Mouse (Mus musculus): ENCODE measurements at regions not wholly inside any gene's neighbourhood (a gene's known extent, or its start where the extent isn't known, plus 50 kb on each side); places are given as distances from the start of the nearest gene placed in this dataset.

DNA sequence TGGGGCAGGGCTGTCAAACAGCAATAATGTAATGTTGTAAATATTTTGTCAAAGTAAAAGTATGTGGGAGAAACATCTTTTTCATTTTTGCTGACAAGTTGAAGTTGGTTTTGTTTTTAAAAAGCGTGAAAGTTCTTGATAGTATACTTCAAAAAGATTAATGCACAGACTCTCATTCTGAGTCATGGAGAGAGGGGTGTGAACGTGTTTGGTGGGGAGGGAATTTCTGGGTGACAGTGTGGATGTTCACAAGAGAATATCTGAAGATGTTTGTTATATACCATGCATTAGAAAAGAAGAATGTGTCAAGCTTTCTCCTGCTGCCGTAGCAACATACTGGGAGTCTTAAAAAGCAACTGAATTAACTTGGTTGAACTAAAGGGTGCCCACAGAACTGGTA lies 57.0 kb downstream of the Rps29 start:
- DNase-seq (ENCODE audit: low spot score), result no peak

DNA sequence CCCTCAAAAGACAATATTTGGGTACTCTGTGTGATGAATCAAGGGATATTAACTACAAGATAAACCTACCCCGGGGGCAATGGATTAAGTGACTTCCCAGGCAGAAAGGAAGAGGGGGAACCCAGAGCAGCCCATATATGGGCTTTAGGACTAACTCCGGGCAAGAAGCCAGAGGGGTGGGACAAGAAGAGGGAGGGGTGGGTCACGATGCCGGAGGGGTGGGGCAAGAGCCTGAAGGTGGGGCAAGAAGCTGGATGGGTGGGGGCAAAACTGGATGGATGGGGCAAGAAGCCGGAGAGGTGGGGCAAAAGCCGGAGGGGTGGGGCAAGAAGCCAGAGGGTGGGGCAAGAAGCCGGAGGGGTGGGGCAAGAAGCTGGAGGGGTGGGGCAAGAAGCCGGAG lies 64.1 kb downstream of the Rps29 start:
- DNase-seq (ENCODE audit: low spot score), result no peak

DNA sequence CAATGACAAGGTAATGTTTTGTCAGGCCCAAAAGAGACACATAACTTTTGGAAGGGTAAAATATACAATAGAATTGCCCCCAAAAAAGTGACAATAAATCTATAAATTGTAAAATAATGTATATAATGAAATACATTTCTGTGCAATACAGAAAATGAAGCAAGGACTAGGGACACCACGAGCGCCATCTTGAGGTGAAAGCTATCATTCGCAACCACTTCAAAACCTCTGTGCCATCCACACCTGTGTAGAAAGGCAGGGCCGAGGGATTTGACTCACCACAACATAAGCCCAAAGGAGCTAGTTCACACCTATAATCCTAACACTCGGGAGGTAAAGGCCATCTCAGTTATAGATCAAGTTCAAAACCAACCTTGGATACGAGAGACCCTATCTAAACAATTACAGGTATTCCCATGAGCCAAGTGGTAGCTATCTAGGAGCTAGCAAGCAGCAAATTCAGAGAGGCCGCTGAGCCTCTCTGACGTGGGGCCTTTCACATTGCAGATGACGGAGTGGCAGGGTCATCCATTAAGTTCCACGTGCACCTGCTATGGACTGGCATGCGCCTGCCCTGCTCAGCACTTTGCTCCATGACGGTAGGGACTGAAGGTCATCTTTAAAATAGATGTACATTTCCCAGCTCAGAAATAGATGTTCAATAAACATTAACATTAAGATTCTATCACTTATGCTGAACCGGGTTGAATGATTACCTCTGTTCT lies 65.8 kb downstream of the Rps29 start:
- peak; percentile 21 for DNase-seq (ENCODE audit: low spot score)

DNA sequence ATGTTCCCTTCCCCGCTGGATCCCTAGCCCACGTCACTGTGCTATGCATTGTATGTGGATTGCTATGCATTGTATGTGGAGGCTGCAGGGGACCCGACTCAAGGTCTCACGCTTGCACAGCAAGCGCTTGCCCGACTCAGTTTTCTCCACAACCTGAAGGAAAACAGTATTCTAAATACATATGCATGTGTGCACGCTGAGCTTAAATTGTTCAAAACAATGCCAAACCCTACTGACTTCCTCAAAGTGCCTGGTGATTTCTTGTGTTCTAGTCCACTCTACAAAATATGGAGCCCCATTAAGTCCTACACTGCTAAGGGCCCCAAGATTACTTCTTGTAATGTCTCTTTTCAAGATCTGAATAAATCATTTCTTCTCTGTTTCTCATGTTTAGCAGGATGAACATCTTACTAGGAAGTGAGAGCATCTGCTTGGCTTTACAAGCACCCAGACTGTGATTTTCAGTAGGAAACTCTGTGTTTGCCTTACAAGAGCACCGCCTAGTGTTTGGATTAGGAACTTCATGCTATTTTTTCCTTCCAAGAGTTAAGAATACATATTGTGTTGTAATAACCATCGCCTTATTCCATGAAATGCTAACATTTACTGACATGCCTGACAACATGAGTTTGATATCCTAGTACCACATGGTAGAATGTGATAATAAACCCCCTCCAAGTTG lies 70.9 kb downstream of the Rps29 start:
- peak; percentile 88 for DNase-seq (ENCODE audit: low spot score)

DNA sequence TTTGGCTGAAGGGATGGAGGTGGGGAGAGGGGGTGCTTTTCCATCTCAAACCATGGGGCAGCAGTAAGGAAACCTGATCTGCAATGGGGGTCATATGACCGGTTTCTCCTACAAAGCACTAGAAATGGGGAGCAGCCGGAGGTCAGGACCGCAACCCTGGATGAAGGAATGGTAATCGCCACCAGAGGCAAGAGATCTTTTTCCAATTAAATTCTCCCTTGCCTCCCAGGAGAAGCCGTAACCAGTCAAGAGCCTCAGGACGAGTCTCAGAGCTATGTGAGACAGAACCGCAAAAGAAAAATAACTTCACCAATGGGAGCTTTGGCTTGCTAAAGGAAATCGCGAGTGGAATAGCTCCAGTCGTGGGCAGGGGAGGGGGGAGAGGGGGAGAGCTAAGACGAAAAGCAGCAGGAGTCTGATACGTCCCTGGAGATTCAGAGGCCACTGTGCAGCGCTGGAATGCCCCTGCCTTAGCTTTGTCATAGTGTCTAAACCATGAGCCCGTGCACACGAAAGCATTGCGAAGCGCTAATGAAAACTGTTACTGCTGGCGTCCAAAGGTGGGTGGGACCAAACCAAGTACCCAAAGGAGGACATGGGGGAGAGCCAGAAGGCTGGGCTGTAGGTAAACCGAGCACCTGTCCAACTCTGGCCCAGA lies 73.3 kb downstream of the Rps29 start:
- DNase-seq (ENCODE audit: low spot score), result no peak

GRCm38 (mm10) chr12:69084656-69085055 lies 74.3 kb downstream of the Rps29 start:
- no peak for DNase-seq (ENCODE audit: low spot score)

DNA sequence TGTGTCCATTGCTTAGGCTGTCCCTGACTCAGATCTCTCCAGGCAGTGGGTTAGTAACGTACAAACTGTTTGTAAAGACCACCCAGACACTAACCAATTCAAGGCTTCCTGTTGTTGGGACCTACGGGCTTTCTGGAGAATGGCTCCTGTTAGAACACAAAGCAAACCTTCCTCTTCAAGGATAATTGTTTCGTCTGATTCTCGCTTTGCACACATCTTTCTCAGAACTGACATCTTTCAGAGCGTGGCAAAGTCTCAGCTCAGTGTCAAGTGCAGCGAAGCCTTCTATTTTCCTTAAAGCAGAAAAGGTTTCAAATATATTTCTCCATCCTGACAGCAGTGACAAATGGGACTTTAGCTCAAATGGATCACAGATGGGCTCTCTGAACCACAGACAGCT lies 76.9 kb downstream of the Rps29 start:
- DNase-seq (ENCODE audit: low spot score), result no peak

- no peak for DNase-seq (ENCODE audit: low spot score)
Measured at GRCm38 (mm10) chr12:69039553-69039952, 119.4 kb downstream of the Rps29 start.

DNA sequence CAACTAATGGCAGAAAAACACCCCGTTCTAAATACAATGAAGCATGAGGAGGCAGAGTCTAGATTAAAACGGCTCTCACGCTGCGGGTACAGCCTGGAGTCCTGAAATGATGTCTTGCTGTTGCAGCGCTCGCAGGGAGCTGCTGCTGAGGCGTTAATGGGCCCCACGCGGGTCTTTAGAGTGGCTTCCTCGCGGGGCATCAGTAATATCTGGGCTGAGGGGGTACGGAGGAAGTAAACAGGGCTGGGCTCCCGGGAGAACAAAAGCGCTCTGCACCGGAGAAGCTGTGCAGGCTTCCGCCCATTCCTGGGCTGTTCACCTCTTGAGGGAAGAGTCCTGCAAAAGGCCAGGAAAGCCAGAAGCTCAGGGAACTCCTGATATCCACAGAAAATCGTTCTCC lies 135.4 kb downstream of the Rps29 start:
- peak; percentile 54 for DNase-seq (ENCODE audit: low spot score)

DNA sequence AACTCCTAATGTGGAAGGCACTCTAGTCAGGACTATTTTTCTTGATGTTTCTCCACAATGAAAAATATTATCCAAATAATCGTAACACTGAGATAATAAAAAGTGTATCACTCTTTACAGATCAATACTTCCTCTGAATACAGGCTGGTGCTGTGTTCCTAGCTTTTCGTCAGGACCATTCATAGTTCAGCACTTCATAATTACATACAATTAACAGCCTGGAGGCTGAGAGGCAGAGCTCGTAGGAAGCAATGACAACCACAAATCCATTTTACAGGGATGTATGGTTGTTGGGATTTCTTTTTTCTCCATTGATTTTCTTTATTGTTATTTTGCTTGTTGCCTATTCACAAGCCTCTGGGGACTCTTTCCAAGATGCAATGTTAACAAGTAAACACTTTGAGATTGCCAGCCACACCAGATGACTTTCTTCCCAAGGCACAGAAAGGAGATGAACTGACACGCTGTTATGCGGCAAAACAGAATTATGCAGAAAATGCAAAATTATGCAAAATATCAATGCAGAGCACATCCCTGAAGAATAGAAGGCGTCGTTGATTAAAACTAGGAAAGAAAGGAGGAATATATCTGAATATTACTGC lies 142.2 kb downstream of the Rps29 start:
- DNase-seq (ENCODE audit: low spot score), result no peak

DNA sequence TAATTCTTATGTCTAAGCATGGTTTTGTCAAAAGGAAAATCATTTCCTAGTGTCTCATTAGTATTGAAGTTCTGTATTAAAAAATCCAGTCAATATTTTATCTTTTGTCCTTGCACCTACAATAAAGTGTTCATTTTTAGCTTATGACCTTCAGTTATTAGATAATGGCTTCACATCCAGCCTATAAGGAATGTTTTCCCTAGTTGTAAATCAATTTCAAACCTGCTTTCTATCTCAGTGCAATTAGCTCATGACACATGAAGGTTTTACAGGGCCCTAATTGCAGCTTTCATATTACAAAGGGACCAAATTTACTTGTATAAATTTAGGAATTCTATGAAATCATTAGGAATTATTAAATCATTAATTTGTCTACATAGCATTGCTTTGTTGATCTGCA lies 153.8 kb downstream of the Rps29 start:
- DNase-seq (ENCODE audit: low spot score), result no peak

- DNase-seq (ENCODE audit: low spot score), result no peak
Measured at GRCm38 (mm10) chr12:69002106-69002505, 156.9 kb downstream of the Rps29 start.

GRCm38 (mm10) chr12:68997259-68997658 lies 161.7 kb downstream of the Rps29 start:
- DNase-seq (ENCODE audit: low spot score), result no peak

GRCm38 (mm10) chr12:68996740-68997139 lies 162.2 kb downstream of the Rps29 start:
- no peak for DNase-seq (ENCODE audit: low spot score)

DNA sequence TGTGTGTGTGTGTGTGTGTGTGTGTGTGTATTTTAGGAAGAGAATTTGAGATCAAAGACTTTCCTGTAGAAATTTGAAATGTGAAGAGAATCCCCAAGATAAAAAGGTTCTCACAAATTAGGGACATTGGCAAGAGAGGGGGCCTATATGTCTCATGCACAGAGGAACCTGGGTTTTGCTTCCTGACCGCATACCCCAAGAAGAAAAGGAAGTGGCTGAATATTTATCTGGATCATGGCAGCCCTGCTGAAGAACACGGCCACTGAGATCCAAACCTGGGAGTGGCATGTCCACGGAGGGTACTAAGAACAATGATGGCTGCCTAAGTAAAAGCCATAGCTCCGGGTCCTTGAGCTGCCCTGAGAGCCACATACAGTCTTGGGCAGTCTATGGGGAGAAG lies 178.3 kb downstream of the Rps29 start:
- DNase-seq (ENCODE audit: low spot score), result no peak

- no peak for DNase-seq (ENCODE audit: low spot score)
Measured at GRCm38 (mm10) chr12:68980173-68980572, 178.8 kb downstream of the Rps29 start.

DNA sequence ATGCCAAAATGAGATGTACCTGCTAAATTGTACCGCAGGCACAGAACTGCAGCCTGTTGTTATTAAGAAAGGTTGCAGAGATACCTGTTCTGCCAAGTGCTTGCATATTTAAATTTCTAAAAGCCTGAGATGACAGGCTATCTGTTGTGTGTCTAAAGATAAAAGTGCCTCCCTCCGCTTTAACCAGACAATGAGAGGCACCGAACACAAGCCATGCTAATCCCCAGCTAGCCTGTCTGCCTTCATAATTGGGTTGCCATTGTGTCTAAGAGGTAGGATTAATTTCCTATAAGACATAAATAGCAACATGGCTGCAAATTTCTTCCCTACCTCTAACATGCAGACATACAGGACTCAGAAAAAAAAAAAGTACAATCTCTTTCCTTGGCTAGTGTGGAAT lies 179.8 kb downstream of the Rps29 start:
- no peak for DNase-seq (ENCODE audit: low spot score)

DNA sequence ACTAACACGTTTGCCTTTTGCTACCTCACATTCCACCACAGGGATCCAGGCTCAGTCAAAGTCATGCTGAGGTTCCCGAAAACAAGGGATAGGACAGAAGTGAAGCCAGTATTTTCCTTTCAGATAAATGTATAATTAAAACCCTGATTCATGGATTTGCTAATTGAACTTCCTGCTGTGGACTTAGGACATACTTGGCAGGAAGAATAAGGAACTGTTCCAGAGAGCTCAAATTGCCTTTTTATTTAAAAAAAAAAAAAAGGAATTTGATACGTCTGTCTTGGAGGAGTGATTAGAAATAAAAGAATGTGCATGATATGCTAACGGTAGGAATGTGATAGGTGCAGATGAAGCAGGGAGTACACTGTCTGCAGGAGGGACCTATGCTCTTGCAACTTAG lies 181.7 kb downstream of the Rps29 start:
- DNase-seq (ENCODE audit: low spot score), result no peak

- no peak for DNase-seq (ENCODE audit: low spot score)
Measured at GRCm38 (mm10) chr12:68947240-68947639, 211.7 kb downstream of the Rps29 start.

DNA sequence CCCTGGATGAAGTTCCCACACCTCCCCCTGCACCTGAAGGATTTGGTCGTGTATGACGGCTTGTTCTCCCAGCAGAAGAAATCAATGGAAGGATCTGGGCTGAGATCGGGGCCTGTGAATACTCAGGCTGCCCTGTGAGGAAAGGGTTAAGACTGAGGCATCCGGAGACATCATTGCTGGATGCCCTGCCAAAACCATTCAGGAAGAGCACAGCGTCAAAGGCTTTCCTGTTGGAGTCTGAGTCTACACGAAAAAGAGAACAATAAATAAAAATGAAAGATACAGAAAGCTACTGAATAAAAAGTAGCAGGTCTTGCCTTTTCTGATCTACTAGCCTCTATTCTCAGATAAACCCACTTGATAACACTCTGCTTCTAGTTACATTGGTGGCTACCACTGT lies 248.4 kb downstream of the Rps29 start:
- no peak for DNase-seq (ENCODE audit: low spot score)

- no peak for DNase-seq (ENCODE audit: low spot score)
Measured at GRCm38 (mm10) chr12:68904770-68905169, 254.2 kb downstream of the Rps29 start.

DNA sequence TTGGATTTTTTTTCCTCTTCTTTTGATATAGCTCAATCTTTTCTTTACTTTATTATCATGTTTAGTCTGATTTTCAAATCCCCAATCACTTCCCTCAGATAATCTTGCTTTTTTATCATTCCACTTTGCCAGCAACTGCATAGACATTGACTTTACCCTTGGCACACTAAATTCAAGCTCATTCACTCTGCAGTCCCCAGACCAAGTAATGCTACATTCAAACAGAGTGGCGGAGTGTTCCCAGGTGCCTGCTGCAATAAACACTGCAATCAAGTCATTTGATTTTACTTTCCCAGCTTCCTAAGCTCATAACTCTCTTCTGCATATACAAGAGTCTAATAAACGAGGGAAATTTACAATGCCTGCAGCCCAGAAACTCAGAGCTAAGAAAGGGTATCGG lies 269.8 kb downstream of the Rps29 start:
- no peak for DNase-seq (ENCODE audit: low spot score)

DNA sequence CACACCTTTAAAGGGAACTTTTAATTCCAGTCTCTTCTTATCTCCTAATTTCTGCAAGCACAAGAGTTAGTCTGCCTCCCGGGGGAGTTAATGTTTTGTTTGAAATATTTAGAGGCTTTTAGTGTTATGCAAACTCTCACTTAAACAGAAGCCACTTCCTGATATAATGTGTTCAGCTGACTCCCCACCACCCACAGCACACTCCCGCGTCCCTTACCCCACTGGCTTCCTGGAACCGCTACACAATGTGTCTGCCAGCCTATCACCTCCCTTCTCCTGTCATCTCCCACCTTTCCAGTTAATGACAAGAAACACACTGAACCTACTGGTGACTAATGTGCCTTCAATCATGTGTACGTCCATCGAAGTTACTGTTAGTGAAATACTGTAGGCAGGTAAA lies 276.5 kb downstream of the Rps29 start:
- DNase-seq (ENCODE audit: low spot score), result no peak
